Mouse (Mus musculus) G1E (cell line): ENCODE data around the gene Ctns.

Source experiments
- CTCF ChIP-seq: IDR thresholded peaks from 2 replicates; pipeline ENCODE4 v1.5.1; 2012; ENCODE audit warnings: low read depth, low read length, inconsistent platforms, mixed read lengths
- GATA1 ChIP-seq: IDR thresholded peaks from 2 replicates; pipeline ENCODE4 v1.6.1; 2012; ENCODE audit warnings: borderline replicate concordance, low read length, inconsistent platforms, mixed read lengths
- GATA2 ChIP-seq: IDR thresholded peaks from 2 replicates; pipeline ENCODE4 v1.6.1; 2012; ENCODE audit warnings: low read depth, low read length, inconsistent platforms, borderline replicate concordance
- POLR2AphosphoS5 ChIP-seq: IDR thresholded peaks from 2 replicates; pipeline ENCODE4 v1.6.1; 2012; ENCODE audit warnings: low read depth, low read length, inconsistent platforms; ENCODE audit not compliant: insufficient replicate concordance

- TF ChIP-seq CTCF (no peak), POLR2AphosphoS5 (no peak), GATA2 (no peak), GATA1 (no peak)
These were observed 30.8 kb downstream of the Ctns start for GRCm38 (mm10) chr11:73168071-73168470.
